Mouse (Mus musculus) cerebellum, adult 9-11 months (tissue): ENCODE data around the gene Tusc2.

ENCODE experiments used
- DNase-seq: peaks from one replicate; pipeline ENCODE4 v3.0.0; 2022

Tusc2 gene

GRCm38 (mm10) chr9:107590058-107590772, 27.2 kb downstream of the Tusc2 start:
- peak; percentile 76 for DNase-seq

DNA sequence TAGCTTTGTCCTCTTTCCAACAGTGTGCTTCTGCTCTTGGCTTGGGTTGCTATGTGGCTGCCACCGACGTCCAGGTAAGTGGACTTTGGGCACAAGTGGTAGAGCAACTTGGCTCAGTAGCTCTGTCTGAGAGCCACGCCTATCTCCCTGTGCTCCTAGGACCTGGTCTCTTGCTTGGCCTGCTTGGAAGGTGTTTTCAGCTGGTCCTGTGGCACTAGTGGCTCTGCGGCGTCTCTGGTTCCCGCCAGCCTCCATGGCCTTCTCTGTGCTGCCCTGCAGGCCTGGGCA, 27.7 kb downstream of the Tusc2 start:
- no peak for DNase-seq

GRCm38 (mm10) chr9:107593101-107593976, 30.3 kb downstream of the Tusc2 start:
- peak; percentile 90 for DNase-seq

- no peak for DNase-seq
Observed at GRCm38 (mm10) chr9:107594281-107595062, 31.4 kb downstream of the Tusc2 start.

GRCm38 (mm10) chr9:107596619-107597569, 33.8 kb downstream of the Tusc2 start:
- no peak for DNase-seq

DNA sequence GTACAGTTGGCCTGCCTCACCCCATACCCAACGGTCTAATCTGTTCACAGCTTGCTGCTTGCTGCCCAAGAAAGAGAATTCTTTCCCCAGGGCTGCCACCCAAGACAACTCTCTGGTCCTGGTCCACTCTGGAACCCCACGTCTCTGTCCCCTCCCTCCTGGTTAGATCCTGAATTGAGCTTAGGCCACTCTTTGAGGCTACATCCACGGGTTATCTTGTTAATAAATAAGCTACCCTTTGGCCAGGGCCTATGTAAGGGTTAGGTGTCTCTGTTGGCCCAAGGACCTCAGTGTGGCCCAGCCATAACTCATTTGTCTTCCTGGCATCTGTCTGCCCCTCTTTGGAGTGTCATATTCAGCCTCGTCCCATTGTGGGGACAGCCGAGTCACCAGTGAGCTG, 35.3 kb downstream of the Tusc2 start:
- no peak for DNase-seq

- DNase-seq, result peak; percentile 30
Observed at GRCm38 (mm10) chr9:107599433-107599832, 36.4 kb downstream of the Tusc2 start.

DNA sequence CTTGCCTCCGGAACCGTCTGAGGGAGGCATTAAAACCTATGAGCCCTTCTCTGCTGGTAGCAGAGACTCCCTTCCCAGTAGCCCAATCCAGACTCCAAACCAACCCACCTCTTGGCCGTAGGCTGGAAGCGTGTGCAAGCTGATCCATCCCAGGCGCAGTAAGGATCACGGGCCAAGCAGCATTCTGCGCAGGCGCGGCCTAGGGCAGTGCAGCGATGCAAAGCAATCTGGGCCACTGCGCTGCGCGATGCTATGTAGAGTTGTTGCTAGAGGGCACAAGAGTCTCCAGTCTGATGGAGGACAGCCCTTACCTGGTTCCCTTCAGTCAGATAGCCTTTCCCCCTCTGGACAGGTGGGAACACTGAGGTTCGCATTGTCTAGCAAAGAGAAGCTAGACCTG, 36.8 kb downstream of the Tusc2 start:
- DNase-seq, result peak; percentile 75

DNA sequence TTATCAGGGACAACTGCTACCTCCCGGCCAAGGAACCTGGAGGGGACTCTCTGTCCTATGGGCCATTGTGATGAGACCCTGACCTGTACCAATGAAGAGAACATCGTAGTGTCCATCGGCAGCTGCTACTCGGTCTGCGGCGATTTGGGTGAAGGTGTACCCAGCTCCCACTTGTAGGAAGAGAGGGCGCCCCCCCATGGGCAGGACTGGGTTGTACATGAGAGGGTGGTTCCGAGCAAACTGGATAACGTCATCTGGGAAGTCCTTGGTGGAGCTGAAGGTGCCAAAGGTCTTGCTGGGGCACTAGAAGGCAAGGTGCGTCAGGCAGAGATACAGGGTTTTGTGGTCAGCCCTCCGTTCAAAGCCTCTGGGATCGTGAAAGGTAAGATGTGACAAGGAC, 37.7 kb downstream of the Tusc2 start:
- no peak for DNase-seq

DNA sequence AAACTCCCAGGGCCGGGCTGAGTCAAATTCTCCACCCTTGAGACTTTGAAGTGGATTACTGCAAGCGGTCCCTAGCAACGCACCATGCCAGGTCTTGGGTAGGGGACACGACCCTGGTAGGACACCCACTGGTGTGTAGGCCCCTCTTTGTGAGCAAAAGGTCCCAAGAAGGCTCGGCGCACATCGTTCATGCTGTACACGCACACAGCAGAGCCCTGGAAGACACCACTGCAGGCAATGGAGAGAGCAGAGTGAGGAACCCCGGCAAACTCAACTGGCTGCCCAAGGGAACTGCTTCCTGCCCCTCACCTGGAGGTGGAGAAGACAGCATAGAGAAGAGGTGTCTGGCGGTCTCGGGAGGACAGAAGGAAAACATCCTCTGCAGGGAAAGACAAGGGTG, 38.2 kb downstream of the Tusc2 start:
- DNase-seq, result no peak

- peak; percentile 88 for DNase-seq
Observed at GRCm38 (mm10) chr9:107602068-107602648, 39.1 kb downstream of the Tusc2 start.

DNA sequence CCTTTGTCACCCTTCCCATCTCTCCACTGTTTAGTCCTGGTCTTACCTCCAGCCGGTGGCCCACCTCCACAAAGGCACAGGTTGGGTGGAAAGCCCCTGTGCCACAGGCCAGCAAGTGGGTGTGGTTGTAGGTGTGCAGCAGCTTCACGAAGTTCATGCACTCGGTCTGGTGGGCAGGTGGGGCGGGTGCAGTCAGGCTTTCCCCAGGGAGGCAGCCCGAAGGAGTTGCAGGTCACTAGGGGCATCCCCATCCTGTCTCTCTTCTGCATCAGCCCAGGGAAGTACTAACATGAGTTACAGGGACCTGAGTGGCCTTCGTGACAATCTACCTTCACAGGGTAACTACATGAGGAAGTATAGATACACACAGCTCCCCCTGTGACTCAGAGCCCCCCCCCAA, 40.2 kb downstream of the Tusc2 start:
- DNase-seq, result no peak

DNA sequence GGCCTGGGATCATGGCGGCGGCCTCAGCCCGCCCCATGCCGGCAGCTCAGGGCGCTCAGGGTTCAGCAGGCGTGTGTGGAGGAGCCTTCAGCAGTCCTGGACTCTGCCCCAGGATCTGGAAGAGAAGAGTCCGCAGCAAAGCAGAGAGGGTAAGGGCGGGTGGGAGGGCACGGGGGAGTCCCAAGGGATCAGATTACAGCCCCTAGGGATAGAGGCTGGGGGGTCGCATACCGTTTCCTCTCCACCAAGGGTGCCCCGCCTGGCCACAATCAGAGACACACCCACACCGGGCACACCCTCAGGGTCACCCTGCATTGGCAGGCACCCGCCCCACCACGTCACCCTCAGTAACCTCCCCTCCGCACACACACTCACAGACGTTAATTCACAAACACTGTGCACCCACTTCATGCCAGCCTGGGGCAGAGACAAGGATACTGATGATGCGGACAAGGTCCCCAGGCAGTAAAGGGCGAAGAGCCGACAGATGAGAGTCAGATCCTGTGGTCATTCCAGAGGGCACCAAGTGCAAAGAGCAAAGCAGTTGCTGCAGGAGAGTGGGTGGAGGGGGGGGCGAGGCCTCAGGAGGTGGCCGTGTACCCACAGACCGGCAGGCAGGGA, 42.1 kb downstream of the Tusc2 start:
- no peak for DNase-seq

- no peak for DNase-seq
Observed at GRCm38 (mm10) chr9:107606591-107606990, 43.5 kb downstream of the Tusc2 start.

- DNase-seq, result no peak
Observed at GRCm38 (mm10) chr9:107607036-107607435, 44.0 kb downstream of the Tusc2 start.

GRCm38 (mm10) chr9:107607653-107608245, 44.7 kb downstream of the Tusc2 start:
- no peak for DNase-seq

DNA sequence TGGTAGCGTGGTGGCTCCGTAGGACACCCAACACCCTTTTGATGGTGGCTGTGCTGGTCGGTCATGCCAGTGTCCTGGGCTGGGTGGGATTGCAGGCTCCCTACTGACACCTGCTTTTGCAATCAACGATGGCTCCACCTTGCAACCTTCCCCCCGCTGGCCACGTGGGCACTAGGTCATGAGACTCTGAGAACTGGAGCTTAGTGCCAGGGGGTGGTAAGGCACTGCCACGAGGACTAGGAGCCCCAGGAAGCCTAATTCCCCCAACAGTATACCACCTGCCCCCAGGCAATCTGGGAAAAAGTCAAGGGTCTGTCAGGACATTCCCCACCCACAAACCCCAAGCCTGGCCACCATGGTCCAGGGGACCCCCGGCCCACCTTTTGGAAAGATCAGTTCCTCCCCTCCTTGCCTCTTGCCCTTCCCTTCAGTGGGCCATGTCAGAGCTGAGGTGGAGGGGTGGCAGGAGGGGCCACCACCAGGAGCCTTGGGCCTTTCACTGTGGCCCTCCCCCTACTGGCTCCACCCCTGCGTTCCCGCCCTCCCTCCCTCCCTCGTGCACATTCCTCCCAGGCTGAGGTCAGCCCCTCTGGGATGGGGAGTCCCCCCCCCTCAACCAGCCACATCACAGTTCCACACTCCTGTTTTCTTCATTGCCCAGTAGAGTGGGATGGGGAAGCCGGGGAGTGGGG, 45.8 kb downstream of the Tusc2 start, which contains the start of gene Sema3b:
TSS of gene Sema3b (minus strand) at position 489 of the 692 bp plus-strand sequence.
- DNase-seq, result no peak

GRCm38 (mm10) chr9:107609433-107609830, 46.4 kb downstream of the Tusc2 start:
- DNase-seq, result no peak

DNA sequence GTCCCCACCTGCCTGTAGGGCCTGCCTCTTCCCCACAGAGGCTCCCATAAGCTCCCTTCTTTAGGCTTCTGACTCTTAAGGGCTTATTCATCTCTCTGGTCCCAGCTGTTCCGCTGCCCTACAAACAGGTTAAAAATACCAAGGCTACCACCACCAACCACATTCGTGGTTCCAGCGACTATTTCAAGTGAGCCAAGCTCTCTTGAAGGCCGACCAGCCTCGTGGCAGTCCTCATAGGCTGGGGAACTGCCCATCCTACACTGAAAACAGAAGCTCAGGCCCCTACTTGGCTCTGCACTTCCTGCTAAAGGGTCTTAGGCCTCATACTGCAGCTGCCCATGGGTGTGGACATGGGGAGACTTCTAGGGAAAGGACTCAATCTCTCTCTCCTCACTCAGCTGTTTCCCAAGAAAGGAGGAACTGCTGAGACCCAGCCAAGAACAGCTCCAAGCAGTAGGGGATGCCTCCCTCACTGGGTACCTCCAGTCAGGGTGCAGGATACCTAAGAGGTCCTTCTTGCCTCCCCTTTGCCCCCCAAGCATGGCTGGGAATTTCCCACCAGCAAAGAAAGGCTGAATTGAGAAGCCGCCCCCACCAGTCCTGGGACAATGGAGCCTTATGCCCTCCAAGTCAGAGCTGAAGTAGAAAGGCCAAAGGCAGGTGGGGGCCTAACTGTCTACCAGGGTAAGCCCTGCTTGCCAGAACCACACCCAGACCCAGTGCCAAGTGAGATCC, 48.6 kb downstream of the Tusc2 start:
- DNase-seq, result no peak
